Mouse (Mus musculus) limb, embryonic 12.5 days (tissue): ENCODE measurements at regions not wholly inside any gene's neighbourhood (a gene's known extent, or its start where the extent isn't known, plus 50 kb on each side); places are given as distances from the start of the nearest gene placed in this dataset.

Experiments used
- ATAC-seq: fragments of 200-750 bp; cut with Nextera tagmentation; 2 replicates; pipeline ENCODE4 v1.8.0; 2017; ENCODE audit warnings: low read depth, moderate TSS enrichment; ENCODE audit not compliant: insufficient number of reproducible peaks, insufficient read depth, low FRiP score, low TSS enrichment
- H3K27ac ChIP-seq: fragments of 300-500 bp; sonication (generic); 2 replicates; pipeline ENCODE4 v1.5.1; 2016; ENCODE audit warnings: mild to moderate bottlenecking, moderate library complexity
- H3K27me3 ChIP-seq: fragments of 300-500 bp; sonication (generic); 2 replicates; pipeline ENCODE4 v1.6.1; 2016; ENCODE audit warnings: mild to moderate bottlenecking, moderate library complexity
- H3K36me3 ChIP-seq: fragments of 300-500 bp; sonication (generic); 2 replicates; pipeline ENCODE4 v1.6.1; 2016; ENCODE audit warnings: mild to moderate bottlenecking, moderate library complexity
- H3K4me1 ChIP-seq: fragments of 300-500 bp; sonication (generic); replicated peaks from 2 replicates; pipeline ENCODE4 v1.6.1; 2016
- H3K4me2 ChIP-seq: fragments of 300-500 bp; sonication (generic); 2 replicates; pipeline ENCODE4 v1.6.1; 2016; ENCODE audit warnings: mild to moderate bottlenecking, moderate library complexity
- H3K4me3 ChIP-seq: fragments of 300-500 bp; sonication (generic); replicated peaks from 2 replicates; pipeline ENCODE4 v1.5.1; 2016; ENCODE audit warnings: mild to moderate bottlenecking
- H3K9ac ChIP-seq: fragments of 300-500 bp; sonication (generic); replicated peaks from 2 replicates; pipeline ENCODE4 v1.6.1; 2016; ENCODE audit warnings: mild to moderate bottlenecking, moderate library complexity
- H3K9me3 ChIP-seq: fragments of 300-500 bp; sonication (generic); 2 replicates; pipeline ENCODE4 v1.6.1; 2016; ENCODE audit warnings: mild to moderate bottlenecking, moderate library complexity
- whole genome bisulfite sequencing: fragments of 180-500 bp; shearing (Covaris S2); methylation state at CpG from one replicate; pipeline ENCODE4 v1.1.7; 2016; 5-methylcytosine and 5-hydroxymethylcytosine counted together

DNA sequence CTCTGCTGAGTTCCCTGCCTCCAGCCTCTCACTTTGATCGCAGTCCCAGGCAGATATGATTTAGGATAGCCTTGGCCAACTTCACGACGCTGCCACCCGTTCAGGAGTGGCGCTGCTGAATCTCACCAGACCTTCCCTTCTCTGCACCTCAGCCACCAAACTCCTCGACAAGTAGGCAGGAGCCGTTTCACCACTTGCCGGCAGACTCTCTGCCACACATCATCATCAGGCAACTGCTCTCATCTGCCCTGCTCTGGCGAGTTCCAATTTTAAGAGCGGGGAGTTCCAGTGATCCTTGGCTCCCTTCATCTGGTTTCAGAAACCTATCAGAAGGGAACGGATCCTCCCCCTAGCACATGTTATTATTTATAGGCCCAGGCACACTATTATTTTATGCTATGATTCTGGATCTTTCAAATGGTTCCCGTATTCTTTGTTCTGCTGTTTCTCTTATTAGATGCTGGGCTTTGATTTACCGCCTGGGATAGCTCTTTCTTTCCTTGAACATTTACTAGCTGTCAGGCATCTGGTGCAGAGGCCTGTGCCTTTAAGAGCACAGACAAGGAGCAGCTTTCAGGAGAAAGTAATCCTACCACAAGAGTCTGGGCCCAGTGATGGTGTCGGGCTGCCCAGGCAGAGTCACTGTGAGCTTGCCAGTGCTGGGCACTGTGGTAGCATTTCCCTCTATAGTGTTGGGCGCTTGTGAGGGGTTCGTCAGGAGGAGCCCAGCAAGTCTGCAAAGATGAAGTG, 722.3 kb downstream of the Vrk1 start:
- no peak overlapping the region for H3K9ac ChIP-seq
- no peak overlapping the region for H3K4me3 ChIP-seq
- WGBS: 29% methylated on average over 16 of the region's 16 CpGs
- ATAC-seq: peak; percentile 39; the same call in 1 of the 2 replicates
- H3K4me2 ChIP-seq: 0 out of 2 replicates have a peak overlapping the region, but pooled peaks have one; percentile 8
- no peaks in the 10 kb centered on the region for H3K36me3 ChIP-seq
- peak overlapping the region; percentile 72 for H3K27ac ChIP-seq
- peaks cover 32% of the 10 kb centered on the region for H3K4me1 ChIP-seq
- H3K27me3 ChIP-seq: no peaks in the 10 kb centered on the region; the same call in 1 of the 2 replicates
- H3K9me3 ChIP-seq: no peaks in the 10 kb centered on the region

DNA sequence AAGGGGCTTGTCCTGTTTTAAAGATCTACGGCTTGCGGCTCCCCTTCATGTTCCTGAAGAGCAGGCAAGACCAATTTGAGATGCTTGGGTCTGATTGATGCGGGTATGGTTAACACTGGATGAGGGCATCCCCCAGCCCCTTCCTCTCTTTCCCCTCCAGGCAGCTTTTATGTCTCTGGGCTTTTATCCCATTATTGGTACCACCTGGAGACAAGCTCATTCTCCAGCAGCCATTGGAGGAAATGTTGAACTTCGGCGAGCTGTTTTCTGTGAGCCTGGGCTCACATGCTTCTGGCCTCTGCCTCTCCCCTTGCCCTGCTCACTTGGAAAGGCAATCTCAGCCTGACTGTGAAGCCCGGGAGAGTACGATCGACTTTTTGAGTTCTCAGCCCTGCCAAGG, 738.7 kb downstream of the Vrk1 start:
- peak; percentile 47; the same call in 1 of the 2 replicates for ATAC-seq

DNA sequence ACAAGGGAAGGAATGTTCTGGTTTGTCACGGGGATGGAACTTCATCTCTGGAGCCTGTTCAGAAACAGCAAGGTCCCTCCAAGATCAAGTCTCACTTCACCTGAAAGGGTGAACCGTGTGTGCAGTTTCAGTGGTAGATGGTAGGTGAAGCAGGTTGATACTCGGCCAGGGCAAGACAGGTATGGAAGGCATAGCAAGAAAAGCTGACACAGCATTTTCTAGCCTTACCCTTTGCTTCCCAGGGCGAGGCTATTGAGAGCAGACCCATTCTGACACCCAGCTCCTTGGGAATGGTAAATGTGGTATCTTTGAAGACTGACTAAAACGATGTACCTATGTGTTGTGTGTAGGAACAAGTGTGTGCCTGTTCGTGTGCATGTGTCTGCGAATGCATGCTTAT, 724.9 kb upstream of the 3110018I06Rik start:
- Histone ChIP-seq H3K27me3 (no peaks in the 10 kb centered on the region), H3K4me1 (no peaks in the 10 kb centered on the region), H3K9me3 (no peaks in the 10 kb centered on the region), H3K9ac (no peak overlapping the region), H3K36me3 (no peaks in the 10 kb centered on the region), H3K4me3 (no peak overlapping the region), H3K4me2 (no peak overlapping the region), H3K27ac (no peak overlapping the region)
- no peak for ATAC-seq
- WGBS: 82% methylated on average over 7 of the region's 7 CpGs

More for the DNA sequence above, 738.7 kb downstream of the Vrk1 start:
- Histone ChIP-seq H3K4me2 (no peak overlapping the region), H3K9ac (no peak overlapping the region), H3K9me3 (no peaks in the 10 kb centered on the region), H3K27me3 (no peaks in the 10 kb centered on the region), H3K4me1 (peaks cover 10% of the 10 kb centered on the region; the same call in 1 of the 2 replicates), H3K27ac (0 out of 2 replicates have a peak overlapping the region, but pooled peaks have one; percentile 9), H3K4me3 (no peak overlapping the region), H3K36me3 (no peaks in the 10 kb centered on the region)
- WGBS: 16% methylated on average over 8 of the region's 8 CpGs

DNA sequence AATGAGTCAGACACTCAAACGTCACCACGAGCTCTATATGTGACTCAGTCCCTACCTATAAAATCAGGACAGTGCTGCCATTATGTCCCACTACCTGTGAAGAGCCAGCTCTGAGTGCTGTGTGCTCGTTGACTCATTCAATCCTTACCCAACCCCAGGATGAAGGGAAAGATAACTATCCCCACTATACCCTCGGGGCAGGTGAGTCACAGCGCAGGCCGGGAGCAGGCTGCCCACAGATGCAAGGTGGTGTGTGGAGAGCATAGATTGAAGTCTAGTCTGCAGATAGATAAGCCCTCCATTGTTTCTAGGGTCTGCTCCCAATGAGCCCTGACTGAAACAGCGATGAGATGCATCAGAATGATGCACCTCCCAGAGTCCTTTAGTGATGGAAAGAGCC, 723.9 kb upstream of the 3110018I06Rik start:
- ATAC-seq: no peak
- no peak overlapping the region for H3K9ac ChIP-seq
- H3K27ac ChIP-seq: no peak overlapping the region
- no peak overlapping the region for H3K4me3 ChIP-seq
- no peaks in the 10 kb centered on the region for H3K27me3 ChIP-seq
- no peaks in the 10 kb centered on the region for H3K4me1 ChIP-seq
- no peaks in the 10 kb centered on the region for H3K9me3 ChIP-seq
- 81% methylated on average over 7 of the region's 7 CpGs for WGBS
- H3K36me3 ChIP-seq: no peaks in the 10 kb centered on the region
- H3K4me2 ChIP-seq: no peak overlapping the region

DNA sequence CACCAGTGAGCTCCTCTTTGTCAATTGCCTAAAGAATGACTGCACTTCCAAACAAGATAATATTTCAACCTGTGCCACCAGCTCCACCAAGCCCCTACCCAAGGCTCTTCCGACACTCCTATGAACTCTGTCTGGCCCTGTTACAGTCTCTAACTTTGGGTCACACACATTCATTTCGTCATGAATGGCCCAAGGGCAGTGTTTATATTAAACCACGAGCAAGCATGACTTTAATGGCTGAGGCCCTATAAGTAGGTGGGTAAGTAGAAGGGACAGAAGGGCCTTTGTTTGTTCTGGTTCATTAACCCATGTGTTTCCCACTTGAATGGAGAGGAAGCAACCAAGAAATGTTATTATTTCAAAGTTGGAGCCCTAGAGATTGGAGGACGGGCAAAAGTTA, 714.9 kb upstream of the 3110018I06Rik start:
- 42% methylated on average over 4 of the region's 4 CpGs for WGBS
- peak; percentile 76; the same call in 1 of the 2 replicates for ATAC-seq

DNA sequence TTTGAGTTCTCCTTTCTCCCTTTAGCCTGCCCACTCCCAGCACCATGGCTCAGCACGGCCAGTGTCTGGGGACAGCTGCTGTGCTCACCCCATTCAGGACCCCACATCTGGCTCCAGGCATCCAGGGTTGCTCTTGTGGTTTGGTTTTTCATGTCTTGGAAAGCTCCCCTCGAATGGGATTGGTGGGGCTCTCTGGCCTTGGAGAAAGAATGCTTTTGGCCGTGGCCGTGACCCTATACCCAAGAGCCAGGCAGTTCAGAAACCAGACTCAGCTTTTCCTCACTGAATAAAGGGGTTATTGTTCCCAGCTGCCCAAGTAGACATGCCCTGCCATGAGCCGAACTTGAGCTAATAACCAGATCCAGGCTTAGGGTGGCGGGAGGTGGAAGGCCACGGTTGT, 691.8 kb upstream of the 3110018I06Rik start:
- H3K4me2 ChIP-seq: no peak overlapping the region
- H3K27me3 ChIP-seq: no peaks in the 10 kb centered on the region
- H3K27ac ChIP-seq: peak overlapping the region; percentile 91
- peaks cover 16% of the 10 kb centered on the region for H3K4me1 ChIP-seq
- H3K4me3 ChIP-seq: no peak overlapping the region
- no peaks in the 10 kb centered on the region for H3K9me3 ChIP-seq
- H3K36me3 ChIP-seq: no peaks in the 10 kb centered on the region
- peak; percentile 80; the same call in 1 of the 2 replicates for ATAC-seq
- H3K9ac ChIP-seq: no peak overlapping the region
- 30% methylated on average over 7 of the region's 7 CpGs for WGBS

More for the DNA sequence above, 714.9 kb upstream of the 3110018I06Rik start:
- Histone ChIP-seq H3K27ac (no peak overlapping the region), H3K9ac (no peak overlapping the region), H3K9me3 (no peaks in the 10 kb centered on the region), H3K4me1 (peaks cover 16% of the 10 kb centered on the region), H3K4me2 (no peak overlapping the region), H3K4me3 (no peak overlapping the region), H3K36me3 (no peaks in the 10 kb centered on the region), H3K27me3 (no peaks in the 10 kb centered on the region)

DNA sequence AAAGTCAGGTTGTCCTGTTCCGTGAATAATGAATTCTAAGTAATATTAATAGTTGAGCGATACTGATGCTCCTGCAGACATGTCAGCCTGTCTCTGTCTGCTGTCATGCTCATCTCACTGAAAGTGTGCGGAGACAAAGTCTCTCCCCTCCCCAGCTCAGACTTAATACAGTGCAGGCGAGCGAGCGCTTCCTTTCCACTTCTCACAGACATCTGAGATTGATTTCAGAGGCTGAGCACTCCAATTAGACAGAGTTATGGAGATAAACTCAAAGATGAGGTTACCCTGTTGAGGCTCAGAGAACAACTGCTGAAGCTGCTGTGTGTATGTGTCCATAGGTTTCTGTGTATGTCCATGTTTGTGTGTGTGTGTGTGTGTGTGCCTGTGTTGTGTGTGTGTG, 668.7 kb upstream of the 3110018I06Rik start:
- no peak overlapping the region for H3K27ac ChIP-seq
- 54% methylated on average over 6 of the region's 6 CpGs for WGBS
- H3K4me1 ChIP-seq: no peaks in the 10 kb centered on the region
- no peak overlapping the region for H3K4me2 ChIP-seq
- ATAC-seq: no peak
- H3K27me3 ChIP-seq: no peaks in the 10 kb centered on the region
- no peak overlapping the region for H3K4me3 ChIP-seq
- no peaks in the 10 kb centered on the region; the same call in 1 of the 2 replicates for H3K9me3 ChIP-seq
- no peak overlapping the region for H3K9ac ChIP-seq
- no peaks in the 10 kb centered on the region for H3K36me3 ChIP-seq

DNA sequence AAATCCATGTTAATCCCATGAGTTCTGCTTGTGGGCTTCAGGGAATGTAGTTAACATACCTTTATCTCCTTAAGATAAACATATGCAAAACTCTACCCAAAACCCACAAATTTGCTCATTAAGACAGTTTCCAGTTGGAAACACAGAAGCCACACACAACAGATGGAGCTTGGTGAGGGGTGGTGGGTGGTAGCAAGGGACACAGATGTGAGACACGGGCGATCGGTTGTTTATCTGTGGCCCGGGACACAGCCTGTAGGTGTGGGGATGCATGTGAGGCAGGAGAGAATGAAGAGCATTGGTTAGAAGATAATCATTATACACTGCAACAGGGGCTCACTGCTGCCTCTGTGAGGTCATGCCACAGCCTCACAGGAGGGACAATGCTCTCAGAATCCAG, 666.1 kb upstream of the 3110018I06Rik start:
- ATAC-seq: no peak
- Histone ChIP-seq H3K27me3 (no peaks in the 10 kb centered on the region), H3K9ac (no peak overlapping the region), H3K4me3 (no peak overlapping the region), H3K36me3 (no peaks in the 10 kb centered on the region), H3K9me3 (no peaks in the 10 kb centered on the region; the same call in 1 of the 2 replicates), H3K4me1 (peaks cover 2% of the 10 kb centered on the region; the same call in 1 of the 2 replicates), H3K4me2 (no peak overlapping the region), H3K27ac (no peak overlapping the region)
- WGBS: 92% methylated on average over 4 of the region's 4 CpGs

DNA sequence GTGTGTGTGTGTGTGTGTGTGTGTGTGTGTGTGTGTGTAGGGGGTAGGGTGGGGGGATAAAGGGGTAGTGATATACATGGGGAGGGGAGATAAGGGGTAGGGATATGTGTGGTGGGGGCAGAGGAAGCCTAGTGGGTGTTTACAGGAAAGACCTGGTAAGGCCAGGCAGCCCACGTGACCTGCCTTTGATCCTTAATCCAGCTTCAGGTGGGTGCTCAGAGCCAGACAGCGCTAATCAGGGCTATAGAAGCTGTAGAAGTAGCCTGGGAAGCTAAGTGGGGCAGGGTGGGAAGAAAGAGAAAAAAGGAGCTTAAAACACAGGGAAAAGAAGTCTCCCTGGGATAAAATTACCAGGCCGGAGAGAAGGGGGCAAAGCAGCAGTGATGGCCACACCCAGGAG, 659.9 kb upstream of the 3110018I06Rik start:
- H3K4me3 ChIP-seq: no peak overlapping the region
- H3K9ac ChIP-seq: 0 out of 2 replicates have a peak overlapping the region, but pooled peaks have one; percentile 18
- peaks cover 33% of the 10 kb centered on the region for H3K4me1 ChIP-seq
- H3K9me3 ChIP-seq: no peaks in the 10 kb centered on the region
- H3K36me3 ChIP-seq: no peaks in the 10 kb centered on the region
- peaks cover 8% of the 10 kb centered on the region for H3K27me3 ChIP-seq
- 0 out of 2 replicates have a peak overlapping the region, but pooled peaks have one; percentile 30 for H3K4me2 ChIP-seq
- no peak for ATAC-seq
- H3K27ac ChIP-seq: no peak overlapping the region
- WGBS: 6% methylated on average over 3 of the region's 3 CpGs

DNA sequence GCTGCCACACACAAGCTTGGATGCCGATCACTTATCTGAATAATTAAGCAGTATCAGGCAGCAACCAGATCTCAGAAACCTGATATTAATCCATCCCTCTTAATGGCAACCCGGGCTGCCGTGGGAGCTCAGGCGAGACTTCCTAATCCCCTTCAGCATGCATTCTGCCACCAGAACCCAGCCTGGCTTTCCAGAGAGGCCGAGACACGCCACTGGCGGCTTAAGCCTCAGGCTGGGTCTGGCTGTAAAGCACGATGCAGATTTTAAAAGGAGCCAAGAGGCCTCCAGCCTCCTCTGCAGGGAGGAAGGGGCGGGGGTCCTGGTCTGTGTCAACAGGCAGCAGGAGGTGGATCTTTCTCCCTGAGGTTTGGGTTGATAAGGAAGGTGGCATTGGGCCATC, 659.1 kb upstream of the 3110018I06Rik start:
- 6% methylated on average over 9 of the region's 9 CpGs for WGBS
- peak overlapping the region; percentile 50 for H3K27ac ChIP-seq
- peak overlapping the region; percentile 30 for H3K4me2 ChIP-seq

DNA sequence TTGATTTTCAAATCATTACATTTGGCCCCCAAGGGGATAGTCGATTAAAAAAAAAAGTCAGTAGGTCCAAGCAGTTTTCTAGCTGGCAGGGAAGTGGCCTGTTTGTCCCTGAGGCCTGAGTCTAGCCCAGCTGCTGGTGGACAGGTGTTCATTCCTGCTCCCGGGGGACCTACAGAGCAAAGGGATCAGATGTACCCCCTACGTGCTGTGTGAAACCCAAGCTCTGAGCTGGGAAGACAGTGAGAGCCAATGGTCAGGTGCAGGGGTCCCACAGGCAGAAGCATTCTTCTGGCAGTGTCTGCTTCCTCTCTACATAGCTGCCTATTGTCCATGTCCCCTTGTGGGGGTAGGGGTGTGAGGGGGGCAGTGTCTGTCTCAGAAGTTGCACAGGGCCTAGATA, 653.2 kb upstream of the 3110018I06Rik start:
- H3K27me3 ChIP-seq: no peaks in the 10 kb centered on the region; the same call in 1 of the 2 replicates
- no peak overlapping the region for H3K27ac ChIP-seq
- no peak overlapping the region for H3K9ac ChIP-seq
- no peak for ATAC-seq
- H3K9me3 ChIP-seq: 0 out of 2 replicates have a peak, but pooled peaks cover 3% of the 10 kb centered on the region
- H3K36me3 ChIP-seq: no peaks in the 10 kb centered on the region
- H3K4me2 ChIP-seq: no peak overlapping the region
- 66% methylated on average over 3 of the region's 3 CpGs for WGBS
- no peak overlapping the region for H3K4me3 ChIP-seq
- peaks cover 13% of the 10 kb centered on the region for H3K4me1 ChIP-seq

More for the DNA sequence above, 659.1 kb upstream of the 3110018I06Rik start:
- Histone ChIP-seq H3K9me3 (no peaks in the 10 kb centered on the region), H3K36me3 (no peaks in the 10 kb centered on the region), H3K4me1 (peaks cover 33% of the 10 kb centered on the region), H3K27me3 (peaks cover 8% of the 10 kb centered on the region), H3K4me3 (no peak overlapping the region), H3K9ac (peak overlapping the region; percentile 35; the same call in 1 of the 2 replicates)
- ATAC-seq: no peak; the same call in 1 of the 2 replicates
